Mouse (Mus musculus) erythroblast, embryonic 14.5 days (primary cell): ENCODE measurements at regions not wholly inside any gene's neighbourhood (a gene's known extent, or its start where the extent isn't known, plus 50 kb on each side); places are given as distances from the start of the nearest gene placed in this dataset.

Experiments used
- GATA1 ChIP-seq: IDR thresholded peaks from 2 replicates; pipeline ENCODE4 v1.6.1; 2012; ENCODE audit warnings: low read length, inconsistent platforms, mixed read lengths
- TAL1 ChIP-seq: IDR thresholded peaks from 3 replicates; pipeline ENCODE4 v1.6.1; 2012; ENCODE audit warnings: low read length, inconsistent platforms, mixed read lengths

- TF ChIP-seq GATA1 (no peak), TAL1 (no peak)
Measured at GRCm38 (mm10) chr12:80002474-80003125, 110.2 kb downstream of the Zfp36l1 start.
